Mouse (Mus musculus) liver, embryonic 14.5 days (tissue): ENCODE measurements around the gene Rasgrp3.

Experiments
- CTCF ChIP-seq: IDR thresholded peaks from 2 replicates; pipeline ENCODE4 v1.5.1; 2016; ENCODE audit warnings: antibody characterized with exemption, low read depth, control low read depth
- EP300 ChIP-seq: IDR thresholded peaks from 2 replicates; pipeline ENCODE4 v1.6.1; 2016; ENCODE audit warnings: antibody characterized with exemption, low read depth

DNA sequence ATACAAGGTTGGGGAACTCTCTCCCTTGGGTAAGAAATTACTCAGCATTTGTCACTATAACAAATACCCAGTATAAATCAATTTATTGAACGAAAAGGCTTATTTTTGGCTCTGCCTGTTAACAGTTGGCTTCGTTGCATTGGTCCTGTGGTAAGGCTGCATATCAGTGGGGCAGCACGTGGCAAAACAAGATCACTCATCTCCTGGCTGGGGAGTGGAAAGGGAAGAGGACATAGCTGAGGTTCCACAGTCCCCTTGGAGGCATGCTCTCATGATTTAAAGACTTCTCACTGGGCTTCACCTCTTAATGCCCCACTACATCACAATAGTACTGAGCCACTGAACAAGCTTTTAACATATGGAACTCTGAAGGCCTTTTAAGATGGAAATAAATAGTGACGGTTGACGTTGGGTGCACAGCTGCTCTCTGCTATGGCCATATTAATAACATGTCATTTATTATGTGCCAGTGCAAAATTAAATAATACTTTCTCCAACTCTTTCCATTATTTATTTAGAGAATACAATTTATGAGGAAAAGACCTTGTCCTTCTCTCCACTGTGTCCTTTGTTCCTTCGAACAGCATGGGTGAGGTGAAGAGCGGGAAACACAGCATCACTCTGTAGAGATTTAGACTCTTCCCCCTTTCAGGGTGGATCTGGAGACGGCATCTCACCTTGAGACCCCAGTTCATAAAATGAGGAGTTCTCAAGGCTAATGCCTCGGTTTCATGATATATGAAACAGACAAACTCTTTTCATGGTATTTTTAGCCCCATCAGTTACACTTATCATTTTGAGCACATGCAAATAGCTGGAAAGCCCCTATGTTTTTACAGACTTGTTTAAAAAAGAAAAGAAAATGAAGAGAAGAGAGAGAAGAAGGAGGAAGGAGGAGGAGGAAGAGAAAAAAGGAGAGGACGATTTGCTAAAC is 71.3 kb downstream of the Rasgrp3 start:
- TF ChIP-seq CTCF (no peak), EP300 (no peak)
